In the genomic region with DNA sequence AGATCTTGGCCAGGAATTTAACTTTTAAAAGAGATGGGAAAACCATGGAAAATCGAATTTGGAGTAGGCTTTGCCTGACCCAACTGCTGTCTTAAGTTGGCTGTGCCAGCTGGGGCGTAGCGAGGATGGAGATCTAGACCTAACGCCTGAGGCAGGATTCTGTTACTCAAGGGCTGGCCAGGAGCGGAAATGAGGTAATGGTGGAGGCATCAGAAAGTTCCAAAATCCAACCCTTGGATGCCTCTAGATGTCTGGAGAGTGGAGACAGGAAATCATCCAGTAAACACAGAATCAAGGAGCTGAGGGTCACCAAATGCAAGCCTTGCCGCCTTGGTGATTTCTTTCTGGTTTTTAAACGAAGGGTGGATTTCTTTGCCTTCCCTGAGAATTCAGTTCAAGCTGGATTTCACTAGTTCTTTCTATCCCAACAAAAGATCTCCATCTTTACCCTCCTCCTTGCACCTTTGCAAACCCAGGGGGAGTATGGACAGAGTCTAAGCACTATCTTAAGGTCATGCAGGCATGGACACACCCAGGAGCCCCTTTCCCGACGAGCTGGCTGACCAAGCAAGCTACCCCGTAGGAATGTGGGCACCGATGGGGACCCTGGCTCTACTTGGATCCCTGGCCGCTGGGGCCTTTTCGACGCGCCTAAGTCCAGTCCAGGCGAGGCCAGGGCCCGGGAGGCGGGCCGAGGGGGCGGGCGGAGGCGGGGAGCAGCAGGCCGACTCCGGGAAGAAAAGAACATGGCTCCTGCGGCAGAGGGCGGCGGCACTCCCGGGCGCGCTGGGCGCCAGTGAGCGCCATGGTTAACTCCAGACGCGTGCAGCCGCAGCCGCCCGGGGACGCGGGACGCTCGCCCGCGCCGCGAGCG, we compare ENCODE assay signal across 7 mouse cellular contexts. TPM values are rescaled to one million over a fixed set of nuclear protein-coding genes. Genes with fewer than 3 reads are reported as not detected.
DNase-seq lines count a peak whose midpoint lies in the region; ATAC-seq and TF ChIP-seq lines count a peak whose summit lies in the region.

A gene (plus strand): TSS at position 619 of the 874 bp plus-strand sequence.

- peak within 1 kb of the TSS; percentile 61 for H3K4me2 ChIP-seq in hindbrain, embryonic 16.5 days (ENCODE audit: low read length)

- no peaks in the 10 kb centered on the region for H3K27me3 ChIP-seq in hindbrain, embryonic 16.5 days (replicated peaks; ENCODE audit: control insufficient read depth, insufficient read depth, low read length)

- TF ChIP-seq CTCF in cortical plate, adult 2 months (IDR thresholded peaks at IDR 0.05; ENCODE audit: extremely low read depth, insufficient read depth, low read length) = no peak

- H3K4me3 ChIP-seq in cortical plate, adult 2 months (ENCODE audit: insufficient read depth, low read length) = peak within 1 kb of the TSS; percentile 67
- peak within 1 kb of the TSS; percentile 77 for H3K4me3 ChIP-seq in hindbrain, embryonic 16.5 days (ENCODE audit: low read length)

- 0 out of 2 replicates have a peak, but pooled peaks have one; percentile 33 for TF ChIP-seq POLR2A in cortical plate, adult 2 months (IDR thresholded peaks at IDR 0.05; ENCODE audit: extremely low read depth, insufficient read depth, low read length)

- DNase-seq in adrenal gland, postnatal 14 days = peak; percentile 92
- DNase-seq in gastrocnemius, postnatal 14 days = peak; percentile 84
- peak in 1 of 2 experiments; percentile 62 for DNase-seq in left cerebral cortex, postnatal 14 days (ENCODE audit: low spot score in 2 of 2)
- DNase-seq in right cerebral cortex, postnatal 14 days = peak; percentile 64

- H3K36me3 ChIP-seq in hindbrain, embryonic 16.5 days (ENCODE audit: control insufficient read depth, insufficient read depth, low read length) = no peaks in the 10 kb centered on the region

- H3K9me3 ChIP-seq in hindbrain, embryonic 16.5 days (ENCODE audit: control insufficient read depth, low read length) = no peaks in the 10 kb centered on the region

- H3K4me1 ChIP-seq in cortical plate, adult 2 months (ENCODE audit: control insufficient read depth, insufficient read depth, low read length) = peaks cover 3% of the 10 kb centered on the region; the same call in 1 of the 2 replicates
- peaks cover 16% of the 10 kb centered on the region for H3K4me1 ChIP-seq in hindbrain, embryonic 16.5 days (ENCODE audit: control insufficient read depth, insufficient read depth, low read depth, low read length)

- intact Hi-C loops in gastrocnemius, postnatal 14 days (cut with DNase I; ENCODE audit: low total_unique reads) = loop anchor here (10.0 kb wide), 1 partner anchor 244 kb away; no protein-coding TSS in a partner anchor
- intact Hi-C loops in left cerebral cortex, postnatal 14 days (cut with DNase I) = no loop called here

- peak; percentile 87 for ATAC-seq in hindbrain, embryonic 16.5 days
- ATAC-seq in megakaryocyte, adult 5-6 weeks (ENCODE audit: poor library complexity, severe bottlenecking) = peak; percentile 90

- H3K9ac ChIP-seq in hindbrain, embryonic 16.5 days (ENCODE audit: low read depth, low read length) = peak within 1 kb of the TSS; percentile 94

- peak within 1 kb of the TSS; percentile 86 for H3K27ac ChIP-seq in cortical plate, adult 2 months (ENCODE audit: insufficient read depth, low read length)
- peak within 1 kb of the TSS; percentile 95 for H3K27ac ChIP-seq in hindbrain, embryonic 16.5 days (ENCODE audit: low read depth, low read length)

- WGBS in hindbrain, embryonic 16.5 days = 11% methylated on average over 46 of the region's 46 CpGs

RNA-seq across cellular contexts. Expression of the gene that starts here (rescaled TPM):
- 35.7 and 37.6 TPM in 2 replicates for total RNA-seq in adrenal gland, postnatal 14 days (2021)
- polyA plus RNA-seq in cortical plate, adult 2 months (2012; rRNA removed) = 28.4 and 30.2 TPM in 2 replicates
- 10 to 100 TPM; 19.6 to 21.1 TPM for total RNA-seq in gastrocnemius, postnatal 14 days (2021)
- polyA plus RNA-seq in hindbrain, embryonic 16.5 days (2015; fragmentation: Nextera tagmentation; extraction: Ambion mirVana) = 5.8 and 7.6 TPM in 2 replicates
- total RNA-seq in left cerebral cortex, postnatal 14 days (2021) = 10 to 100 TPM; 25.2 to 26.7 TPM
- total RNA-seq in megakaryocyte, adult 5-6 weeks (2015) = 1.8 and 3.0 TPM in 2 replicates
- total RNA-seq in megakaryocyte, adult 5-6 weeks (2017) = 3.3 and 3.4 TPM in 2 replicates
